Mouse (Mus musculus): ENCODE measurements around the gene Gstm6. TPM values are rescaled to one million over a fixed set of nuclear protein-coding genes. Genes with fewer than 3 reads are reported as not detected.

The Gstm6 gene
- polyA plus RNA-seq, 1 experiment = 10.0 TPM

GRCm38 (mm10) chr3:107945729-107946128 lies 2.2 kb upstream of the Gstm6 start:
- DNase-seq (ENCODE audit: extremely low spot score in 1 of 2, low spot score in 1 of 2) = no peak

- DNase-seq (ENCODE audit: extremely low spot score in 1 of 2, low spot score in 1 of 2) = no peak
Observed at GRCm38 (mm10) chr3:107941261-107941660, 2.3 kb downstream of the Gstm6 start.

GRCm38 (mm10) chr3:107940524-107940923 lies 3.0 kb downstream of the Gstm6 start:
- DNase-seq (ENCODE audit: extremely low spot score in 1 of 2, low spot score in 1 of 2) = no peak

GRCm38 (mm10) chr3:107939830-107940229 lies 3.7 kb downstream of the Gstm6 start:
- DNase-seq (ENCODE audit: extremely low spot score in 1 of 2, low spot score in 1 of 2) = peak; percentile 51 to 53

- DNase-seq (ENCODE audit: extremely low spot score in 1 of 2, low spot score in 1 of 2) = peak in 1 of 2 experiments; percentile 71
Observed at GRCm38 (mm10) chr3:107939403-107939802, 4.1 kb downstream of the Gstm6 start.

- no peak for DNase-seq (ENCODE audit: extremely low spot score in 1 of 2, low spot score in 1 of 2)
Observed at GRCm38 (mm10) chr3:107935888-107936287, 7.7 kb downstream of the Gstm6 start.

- DNase-seq (ENCODE audit: extremely low spot score in 1 of 2, low spot score in 1 of 2) = peak in 1 of 2 experiments; percentile 26
Observed at GRCm38 (mm10) chr3:107935268-107935667, 8.3 kb downstream of the Gstm6 start.

GRCm38 (mm10) chr3:107932128-107932527 lies 11.4 kb downstream of the Gstm6 start:
- no peak for DNase-seq (ENCODE audit: extremely low spot score in 1 of 2, low spot score in 1 of 2)

GRCm38 (mm10) chr3:107931670-107932069 lies 11.9 kb downstream of the Gstm6 start, which contains the start of gene Gstm7:
Gstm7 (minus strand) TSS chr3:107931817.
- peak; percentile 97 to 99 for DNase-seq (ENCODE audit: extremely low spot score in 1 of 2, low spot score in 1 of 2)

- no peak for DNase-seq (ENCODE audit: extremely low spot score in 1 of 2, low spot score in 1 of 2)
Observed at GRCm38 (mm10) chr3:107931134-107931533, 12.4 kb downstream of the Gstm6 start.

- DNase-seq (ENCODE audit: extremely low spot score in 1 of 2, low spot score in 1 of 2) = no peak
Observed at GRCm38 (mm10) chr3:107929731-107930130, 13.8 kb downstream of the Gstm6 start.

- no peak for DNase-seq (ENCODE audit: extremely low spot score in 1 of 2, low spot score in 1 of 2)
Observed at GRCm38 (mm10) chr3:107929243-107929642, 14.3 kb downstream of the Gstm6 start.

- no peak for DNase-seq (ENCODE audit: extremely low spot score in 1 of 2, low spot score in 1 of 2)
Observed at GRCm38 (mm10) chr3:107928691-107929090, 14.9 kb downstream of the Gstm6 start.

GRCm38 (mm10) chr3:107927841-107928240 lies 15.7 kb downstream of the Gstm6 start:
- DNase-seq (ENCODE audit: extremely low spot score in 1 of 2, low spot score in 1 of 2) = no peak

GRCm38 (mm10) chr3:107925335-107925734 lies 18.2 kb downstream of the Gstm6 start:
- DNase-seq (ENCODE audit: extremely low spot score in 1 of 2, low spot score in 1 of 2) = no peak

- DNase-seq (ENCODE audit: extremely low spot score in 1 of 2, low spot score in 1 of 2) = no peak
Observed at GRCm38 (mm10) chr3:107920348-107920747, 23.2 kb downstream of the Gstm6 start.

- peak in 1 of 2 experiments; percentile 87 for DNase-seq (ENCODE audit: extremely low spot score in 1 of 2, low spot score in 1 of 2)
Observed at GRCm38 (mm10) chr3:107917783-107918408, 25.7 kb downstream of the Gstm6 start.

GRCm38 (mm10) chr3:107917097-107917496 lies 26.5 kb downstream of the Gstm6 start:
- DNase-seq (ENCODE audit: extremely low spot score in 1 of 2, low spot score in 1 of 2) = no peak

GRCm38 (mm10) chr3:107916674-107917073 lies 26.9 kb downstream of the Gstm6 start:
- DNase-seq (ENCODE audit: extremely low spot score in 1 of 2, low spot score in 1 of 2) = no peak

- DNase-seq (ENCODE audit: extremely low spot score in 1 of 2, low spot score in 1 of 2) = no peak
Observed at GRCm38 (mm10) chr3:107905942-107906341, 37.6 kb downstream of the Gstm6 start.

GRCm38 (mm10) chr3:107900955-107901673 lies 42.4 kb downstream of the Gstm6 start:
- DNase-seq (ENCODE audit: extremely low spot score in 1 of 2, low spot score in 1 of 2) = no peak

- no peak for DNase-seq (ENCODE audit: extremely low spot score in 1 of 2, low spot score in 1 of 2)
Observed at GRCm38 (mm10) chr3:107898691-107899090, 44.9 kb downstream of the Gstm6 start.

Data from frontal cortex, adult 2 months (tissue).